Mouse (Mus musculus): ENCODE measurements around the gene Pcdh7.

DNA sequence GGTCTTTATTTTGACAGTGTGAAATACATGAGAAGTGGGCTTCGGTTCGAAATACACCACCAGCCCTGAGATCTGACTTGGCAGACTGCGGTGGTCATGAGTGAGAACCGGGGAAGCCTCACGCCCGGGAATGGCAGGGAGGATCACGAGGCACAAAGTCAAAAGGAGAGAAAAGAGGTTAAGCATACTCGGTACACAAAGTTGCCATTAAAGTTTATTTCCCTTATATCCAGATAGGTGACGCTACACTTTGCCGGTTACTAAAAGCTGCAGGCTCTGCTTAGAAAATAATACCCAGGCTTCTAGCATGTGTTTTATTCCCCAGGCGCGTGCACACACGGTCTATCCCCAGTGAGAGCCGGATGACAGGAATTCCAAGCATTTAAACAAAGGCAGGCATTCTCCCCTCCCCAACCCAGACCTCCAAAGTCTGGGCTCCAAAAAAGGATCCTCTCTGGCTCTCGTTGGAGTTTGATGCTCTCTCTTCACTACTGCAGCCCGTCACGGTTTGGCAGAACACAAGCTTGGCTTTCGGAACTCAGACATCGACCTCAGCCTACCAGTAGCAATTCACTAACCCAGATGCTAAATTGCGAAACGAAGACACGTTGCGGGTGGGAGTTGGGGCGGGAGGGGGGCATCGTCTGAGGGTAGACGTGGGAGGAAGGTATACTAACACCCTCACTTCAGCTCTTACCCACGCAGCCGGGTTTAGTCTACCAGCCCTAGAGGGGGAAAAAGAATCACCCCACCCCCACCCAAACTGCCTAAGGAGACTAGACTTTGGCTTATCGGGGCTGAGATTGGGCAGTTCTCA lies 1.1 kb upstream of the Pcdh7 start:
- TF ChIP-seq CTCF (IDR thresholded peaks at IDR 0.05; ENCODE audit: low read depth) (peak; percentile 20), EP300 (IDR thresholded peaks at IDR 0.05; ENCODE audit: low read depth) (0 out of 2 replicates have a peak, but pooled peaks have one; percentile 49)

All from heart, postnatal 0 days (tissue).